Mouse (Mus musculus) limb, embryonic 12.5 days (tissue): ENCODE measurements around the gene Kif17. TPM values are rescaled to one million over a fixed set of nuclear protein-coding genes. Genes with fewer than 3 reads are reported as not detected.
A peak's percentile ranks its signal among the peaks of the same experiment; 100 is the strongest.
"Not testable (repeated sequence)": the region's sequence is repeated elsewhere in the genome, so short reads cannot be mapped to it uniquely, and the experiment has no call there.

Experiments
- ATAC-seq: fragments of 200-750 bp; cut with Nextera tagmentation; 2 replicates; pipeline ENCODE4 v1.8.0; 2017; ENCODE audit warnings: low read depth, moderate TSS enrichment; ENCODE audit not compliant: insufficient number of reproducible peaks, insufficient read depth, low FRiP score, low TSS enrichment
- H3K27ac ChIP-seq: fragments of 300-500 bp; sonication (generic); 2 replicates; pipeline ENCODE4 v1.5.1; 2016; ENCODE audit warnings: mild to moderate bottlenecking, moderate library complexity
- H3K27me3 ChIP-seq: fragments of 300-500 bp; sonication (generic); 2 replicates; pipeline ENCODE4 v1.6.1; 2016; ENCODE audit warnings: mild to moderate bottlenecking, moderate library complexity
- H3K36me3 ChIP-seq: fragments of 300-500 bp; sonication (generic); 2 replicates; pipeline ENCODE4 v1.6.1; 2016; ENCODE audit warnings: mild to moderate bottlenecking, moderate library complexity
- H3K4me1 ChIP-seq: fragments of 300-500 bp; sonication (generic); replicated peaks from 2 replicates; pipeline ENCODE4 v1.6.1; 2016
- H3K4me2 ChIP-seq: fragments of 300-500 bp; sonication (generic); 2 replicates; pipeline ENCODE4 v1.6.1; 2016; ENCODE audit warnings: mild to moderate bottlenecking, moderate library complexity
- H3K4me3 ChIP-seq: fragments of 300-500 bp; sonication (generic); replicated peaks from 2 replicates; pipeline ENCODE4 v1.5.1; 2016; ENCODE audit warnings: mild to moderate bottlenecking
- H3K9ac ChIP-seq: fragments of 300-500 bp; sonication (generic); replicated peaks from 2 replicates; pipeline ENCODE4 v1.6.1; 2016; ENCODE audit warnings: mild to moderate bottlenecking, moderate library complexity
- H3K9me3 ChIP-seq: fragments of 300-500 bp; sonication (generic); 2 replicates; pipeline ENCODE4 v1.6.1; 2016; ENCODE audit warnings: mild to moderate bottlenecking, moderate library complexity
- WGBS: fragments of 180-500 bp; shearing (Covaris S2); methylation state at CpG from one replicate; pipeline ENCODE4 v1.1.7; 2016; 5-methylcytosine and 5-hydroxymethylcytosine counted together
- polyA plus RNA-seq: library from polyadenylated mRNA; unstranded; fragments of >200 nt; fragmentation: Nextera tagmentation; extraction: Ambion mirVana; gene quantifications from 2 replicates; pipeline ENCODE4 v1.2.1, GENCODE M21; 2016

Gene Kif17
- polyA plus RNA-seq, 1 experiment from 2014 or later: 1.3 TPM

DNA sequence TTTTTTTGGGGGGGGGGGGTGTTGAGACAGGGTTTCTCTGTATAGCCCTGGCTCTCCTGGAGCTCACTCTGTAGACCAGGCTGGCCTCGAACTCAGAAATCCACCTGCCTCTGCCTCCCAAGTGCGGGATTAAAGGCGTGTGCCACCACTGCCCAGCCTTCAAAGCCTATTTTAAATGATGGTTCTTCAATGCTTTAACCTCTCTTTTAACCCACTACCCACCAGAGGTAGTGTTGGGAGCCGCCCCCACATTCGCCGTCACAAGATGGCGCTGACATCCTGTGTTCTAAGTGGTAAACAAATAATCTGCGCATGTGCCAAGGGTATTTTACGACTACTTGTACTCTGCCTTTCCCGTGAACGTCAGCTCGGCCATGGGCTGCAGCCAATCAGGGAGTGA lies 76.9 kb downstream of the Kif17 start:
- not testable (repeated sequence) for H3K27ac ChIP-seq, H3K4me1 ChIP-seq
- WGBS: 51% methylated on average over 9 of the region's 12 CpGs

DNA sequence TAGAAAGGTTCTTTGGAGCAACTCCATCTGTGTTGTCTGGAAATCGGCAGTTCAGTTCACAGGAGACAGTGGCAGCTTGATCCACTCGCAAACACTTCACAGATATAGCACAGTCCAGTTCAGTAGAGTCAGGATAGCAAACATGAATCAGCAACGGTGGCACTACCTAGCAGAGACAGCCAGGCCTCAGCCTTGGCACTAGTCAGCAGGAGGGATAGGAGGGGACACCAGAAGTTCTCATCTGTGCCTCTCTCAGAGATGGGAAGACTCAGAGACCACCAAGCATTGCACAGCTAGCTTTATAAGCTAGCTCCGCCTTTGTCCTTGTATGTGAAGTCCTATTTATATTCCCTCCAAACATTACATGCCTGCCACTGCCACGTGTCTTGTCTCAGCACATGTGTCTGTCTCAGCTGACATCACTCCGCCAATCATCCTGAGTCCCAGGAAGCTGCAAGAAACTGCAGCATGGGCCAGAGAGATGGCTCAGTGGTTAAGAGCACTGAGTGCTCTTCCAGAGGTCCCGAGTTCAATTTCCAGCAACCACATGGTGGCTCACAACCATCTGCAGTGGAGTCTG lies 77.7 kb downstream of the Kif17 start:
- no peaks in the 10 kb centered on the region for H3K36me3 ChIP-seq
- peak overlapping the region; percentile 66; the same call in 1 of the 2 replicates for H3K27ac ChIP-seq
- H3K4me2 ChIP-seq: peak overlapping the region; percentile 55
- 73% methylated on average over 7 of the region's 7 CpGs for WGBS
- no peak for ATAC-seq
- peaks cover 17% of the 10 kb centered on the region for H3K27me3 ChIP-seq
- H3K4me1 ChIP-seq: peaks cover 6% of the 10 kb centered on the region; the same call in 1 of the 2 replicates
- H3K9ac ChIP-seq: peak overlapping the region; percentile 37
- H3K9me3 ChIP-seq: no peaks in the 10 kb centered on the region
- peak overlapping the region; percentile 31 for H3K4me3 ChIP-seq

More for the DNA sequence above, 76.9 kb downstream of the Kif17 start:
- not testable (repeated sequence) for H3K36me3 ChIP-seq, H3K27me3 ChIP-seq, H3K4me2 ChIP-seq, H3K9me3 ChIP-seq, ATAC-seq, H3K9ac ChIP-seq, H3K4me3 ChIP-seq

DNA sequence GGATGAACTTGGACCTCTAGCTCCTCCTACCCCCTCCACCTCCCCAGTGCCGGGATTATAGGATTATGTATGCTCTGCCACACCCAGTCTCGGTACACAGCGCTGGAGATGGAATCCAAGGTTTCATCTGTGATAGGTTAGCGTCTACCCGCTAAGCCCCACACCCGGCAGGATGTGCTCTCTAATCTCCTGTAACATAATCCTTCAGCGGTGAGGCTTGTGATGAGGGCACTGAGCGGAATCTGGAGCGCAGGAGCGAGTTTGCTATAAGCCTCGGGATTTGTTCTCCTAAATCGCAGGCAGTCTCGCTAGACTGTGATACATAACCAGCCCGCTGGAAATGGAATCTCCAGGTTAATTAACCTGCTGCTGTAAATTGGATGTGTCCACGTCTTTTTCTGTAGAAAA lies 80.0 kb downstream of the Kif17 start:
- Histone ChIP-seq H3K9ac (no peak overlapping the region), H3K4me1 (peaks cover 6% of the 10 kb centered on the region; the same call in 1 of the 2 replicates), H3K27ac (no peak overlapping the region), H3K4me2 (no peak overlapping the region), H3K4me3 (no peak overlapping the region), H3K9me3 (no peaks in the 10 kb centered on the region), H3K27me3 (peaks cover 18% of the 10 kb centered on the region), H3K36me3 (no peaks in the 10 kb centered on the region)
- ATAC-seq: no peak
- 20% methylated on average over 15 of the region's 15 CpGs for WGBS

DNA sequence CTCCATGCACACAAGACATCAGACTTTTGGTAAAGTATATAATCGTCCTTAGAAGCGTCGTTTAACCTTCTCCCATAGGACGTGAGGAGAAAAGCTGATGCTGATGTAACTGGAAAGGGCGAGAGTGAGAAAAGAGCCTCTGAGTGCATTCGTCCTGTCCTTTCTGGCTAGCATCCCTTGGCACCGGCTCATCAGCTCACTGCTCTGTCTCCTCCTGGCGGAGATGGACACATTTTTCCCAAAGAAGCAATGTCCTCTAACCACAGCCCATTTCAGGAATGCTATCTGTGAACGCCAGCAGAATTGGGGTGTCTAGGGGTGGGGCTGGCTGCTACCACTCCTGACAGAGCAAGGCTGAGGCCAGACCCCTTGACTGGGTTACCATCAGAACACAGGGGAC lies 81.4 kb downstream of the Kif17 start:
- Histone ChIP-seq H3K27ac (no peak overlapping the region), H3K36me3 (no peaks in the 10 kb centered on the region), H3K4me1 (0 out of 2 replicates have a peak, but pooled peaks cover under 1% of the 10 kb centered on the region), H3K9me3 (no peaks in the 10 kb centered on the region), H3K27me3 (peaks cover 18% of the 10 kb centered on the region), H3K4me3 (no peak overlapping the region), H3K9ac (no peak overlapping the region), H3K4me2 (no peak overlapping the region)
- no peak for ATAC-seq
- WGBS: 85% methylated on average over 9 of the region's 9 CpGs

DNA sequence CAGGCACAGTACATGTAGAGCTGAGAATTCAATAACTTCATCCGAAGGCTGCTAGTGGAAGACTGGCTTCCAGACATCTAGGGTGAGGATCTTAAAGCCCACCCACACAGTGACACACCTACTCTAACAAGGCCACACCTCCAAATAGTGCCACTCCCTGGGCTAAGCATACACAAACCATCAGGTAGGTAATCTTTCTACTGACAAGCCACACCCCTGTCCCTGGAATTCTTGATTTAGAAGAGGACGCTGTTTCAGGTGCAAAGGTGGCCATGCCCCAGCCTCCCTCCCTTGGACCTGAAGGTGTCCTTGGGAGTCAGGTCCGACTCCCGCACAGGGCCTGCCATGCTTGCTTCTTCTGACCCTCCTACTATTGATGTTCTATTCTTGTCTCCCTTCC lies 82.9 kb downstream of the Kif17 start:
- Histone ChIP-seq H3K36me3 (no peaks in the 10 kb centered on the region), H3K9me3 (no peaks in the 10 kb centered on the region), H3K27me3 (peaks cover 18% of the 10 kb centered on the region), H3K27ac (no peak overlapping the region), H3K4me3 (no peak overlapping the region), H3K4me2 (no peak overlapping the region), H3K4me1 (no peaks in the 10 kb centered on the region), H3K9ac (no peak overlapping the region)
- ATAC-seq: no peak
- 81% methylated on average over 4 of the region's 4 CpGs for WGBS

DNA sequence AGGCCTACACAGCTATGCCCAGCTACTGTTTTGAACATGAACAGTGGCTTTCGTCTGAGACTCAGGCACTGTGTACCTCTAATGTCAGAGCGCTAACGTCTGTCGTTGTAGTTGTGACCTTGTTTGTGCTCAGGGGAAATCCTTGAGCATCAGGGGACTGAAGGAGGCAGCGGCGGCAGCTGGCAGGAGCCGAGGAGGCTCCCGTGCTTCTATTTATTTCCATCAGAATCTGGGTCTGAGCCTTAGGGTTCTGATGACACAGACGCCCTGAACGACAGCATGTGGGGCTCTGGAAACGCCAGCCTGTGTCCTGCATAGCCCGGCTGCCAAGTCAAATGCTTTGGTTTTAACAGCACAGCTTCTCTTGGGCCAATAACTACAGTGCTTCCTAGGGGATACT lies 84.8 kb downstream of the Kif17 start:
- no peaks in the 10 kb centered on the region for H3K36me3 ChIP-seq
- WGBS: 86% methylated on average over 12 of the region's 12 CpGs
- ATAC-seq: no peak
- H3K27me3 ChIP-seq: peaks cover 17% of the 10 kb centered on the region
- H3K27ac ChIP-seq: no peak overlapping the region
- H3K4me1 ChIP-seq: no peaks in the 10 kb centered on the region
- H3K9ac ChIP-seq: no peak overlapping the region
- H3K9me3 ChIP-seq: no peaks in the 10 kb centered on the region
- H3K4me2 ChIP-seq: no peak overlapping the region
- no peak overlapping the region for H3K4me3 ChIP-seq

DNA sequence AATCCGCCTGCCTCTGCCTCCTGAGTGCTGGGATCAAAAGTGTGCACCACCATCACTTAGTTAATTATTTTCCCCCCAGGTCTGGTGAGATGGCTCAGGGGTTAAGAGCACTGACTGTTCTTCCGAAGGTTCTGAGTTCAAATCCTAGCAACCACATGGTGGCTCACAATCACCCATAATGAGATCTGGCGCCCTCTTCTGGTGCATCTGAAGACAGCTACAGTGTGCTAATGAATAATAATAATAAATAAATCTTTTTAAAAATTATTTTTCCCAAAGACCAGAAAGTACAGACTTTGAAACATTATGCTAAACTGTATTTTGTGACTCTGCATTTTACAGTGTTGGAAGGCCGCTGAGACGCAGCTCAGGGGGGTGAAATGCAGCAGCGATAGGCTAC lies 85.4 kb downstream of the Kif17 start:
- Histone ChIP-seq H3K36me3 (no peaks in the 10 kb centered on the region), H3K27me3 (peaks cover 11% of the 10 kb centered on the region), H3K4me2 (no peak overlapping the region), H3K9me3 (no peaks in the 10 kb centered on the region), H3K9ac (no peak overlapping the region), H3K27ac (no peak overlapping the region), H3K4me1 (no peaks in the 10 kb centered on the region), H3K4me3 (no peak overlapping the region)
- no peak for ATAC-seq
- WGBS: 88% methylated on average over 6 of the region's 6 CpGs

DNA sequence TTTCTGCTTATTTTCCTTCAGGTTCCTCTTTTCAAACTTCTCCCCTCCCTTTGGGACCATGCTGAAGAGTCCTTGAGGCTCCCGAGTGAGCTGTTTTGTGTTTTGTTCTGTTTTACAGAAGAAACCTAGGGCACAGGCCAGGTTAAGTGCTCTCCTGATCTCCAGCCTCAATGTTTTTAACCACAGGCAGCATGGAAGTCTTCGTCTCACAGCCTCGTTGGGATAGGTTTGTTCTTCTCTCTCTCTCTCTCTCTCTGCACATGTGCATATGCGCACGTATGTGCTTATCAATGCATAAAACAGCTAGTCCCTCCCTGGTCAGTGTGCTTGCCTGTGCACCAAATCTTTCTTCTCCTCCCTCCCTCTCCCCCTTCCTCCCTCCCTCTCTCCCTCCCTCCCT lies 86.6 kb downstream of the Kif17 start:
- Histone ChIP-seq H3K4me1 (no peaks in the 10 kb centered on the region), H3K4me3 (no peak overlapping the region), H3K9ac (no peak overlapping the region), H3K36me3 (no peaks in the 10 kb centered on the region), H3K27me3 (peaks cover 10% of the 10 kb centered on the region), H3K9me3 (no peaks in the 10 kb centered on the region), H3K4me2 (no peak overlapping the region), H3K27ac (no peak overlapping the region)
- 78% methylated on average over 5 of the region's 5 CpGs for WGBS
- ATAC-seq: no peak

DNA sequence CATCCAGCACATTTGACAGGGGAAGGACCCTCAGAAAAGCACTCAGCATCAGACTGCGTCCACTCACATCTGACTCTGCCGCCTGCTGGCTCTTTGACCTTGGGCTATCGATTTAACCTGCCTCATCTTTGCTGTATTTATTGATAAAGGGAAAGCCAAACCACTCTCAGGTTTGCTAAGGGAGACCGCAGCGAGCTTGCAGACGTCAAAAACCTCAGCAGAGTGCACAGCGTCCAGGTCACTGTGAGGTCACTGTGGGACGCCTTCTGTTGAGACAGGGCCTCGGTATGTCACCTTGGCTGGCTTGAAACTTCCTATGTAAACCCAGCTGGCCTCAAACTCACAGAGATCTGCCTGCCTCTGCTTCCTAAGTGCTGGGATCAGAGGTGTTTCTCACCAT lies 87.1 kb downstream of the Kif17 start:
- Histone ChIP-seq H3K9ac (no peak overlapping the region), H3K27me3 (peaks cover 7% of the 10 kb centered on the region), H3K9me3 (no peaks in the 10 kb centered on the region), H3K4me1 (no peaks in the 10 kb centered on the region), H3K36me3 (no peaks in the 10 kb centered on the region), H3K4me3 (no peak overlapping the region), H3K4me2 (no peak overlapping the region), H3K27ac (no peak overlapping the region)
- WGBS: 79% methylated on average over 9 of the region's 9 CpGs
- ATAC-seq: no peak

DNA sequence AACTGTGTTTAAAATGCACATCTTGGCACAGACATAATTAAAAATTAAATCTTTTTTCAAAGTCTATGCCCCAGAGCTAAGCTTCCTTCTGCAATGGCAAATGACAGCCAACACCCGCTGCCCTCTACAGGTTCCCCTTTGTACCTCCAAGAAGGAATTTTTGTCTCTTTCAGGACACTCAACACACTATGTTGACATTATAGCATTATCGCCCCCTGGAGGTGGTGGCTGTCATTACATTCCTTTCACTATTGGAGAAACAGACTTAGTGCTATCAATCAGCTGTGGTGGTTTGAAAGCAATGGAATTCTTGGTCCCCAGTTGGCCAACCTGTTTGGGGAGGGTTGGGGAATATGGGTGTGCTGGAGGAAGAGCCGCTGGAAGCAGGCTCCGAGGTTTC lies 89.7 kb downstream of the Kif17 start:
- no peak for ATAC-seq

DNA sequence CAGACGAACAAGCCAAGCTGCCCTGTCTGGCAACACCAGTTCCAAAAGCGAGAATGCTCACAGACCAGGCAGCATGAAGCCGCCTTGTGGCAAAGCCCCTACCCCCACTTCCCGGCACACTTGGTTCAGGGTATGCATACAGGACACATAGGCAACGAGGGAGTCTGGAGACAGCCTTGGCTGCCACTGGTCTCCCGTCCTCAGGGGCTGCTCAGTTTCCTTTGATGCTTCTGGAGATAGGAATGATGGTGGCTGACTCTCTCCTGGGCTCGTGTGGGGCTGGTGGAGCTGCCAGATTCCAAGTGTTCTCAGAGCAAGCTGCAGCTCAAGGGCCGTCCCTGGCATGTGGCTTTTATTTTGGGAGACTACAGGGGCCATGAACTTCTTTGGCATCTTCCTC lies 91.2 kb downstream of the Kif17 start:
- Histone ChIP-seq H3K4me3 (no peak overlapping the region), H3K4me2 (no peak overlapping the region), H3K27ac (no peak overlapping the region), H3K36me3 (no peaks in the 10 kb centered on the region), H3K27me3 (no peaks in the 10 kb centered on the region; the same call in 1 of the 2 replicates), H3K9ac (no peak overlapping the region), H3K9me3 (no peaks in the 10 kb centered on the region), H3K4me1 (0 out of 2 replicates have a peak, but pooled peaks cover 3% of the 10 kb centered on the region)
- ATAC-seq: no peak
- 56% methylated on average over 8 of the region's 8 CpGs for WGBS

More for the DNA sequence above, 89.7 kb downstream of the Kif17 start:
- no peak overlapping the region for H3K9ac ChIP-seq
- H3K27me3 ChIP-seq: no peaks in the 10 kb centered on the region; the same call in 1 of the 2 replicates
- H3K36me3 ChIP-seq: no peaks in the 10 kb centered on the region
- no peak overlapping the region for H3K27ac ChIP-seq
- WGBS: 26% methylated on average over 4 of the region's 4 CpGs
- H3K9me3 ChIP-seq: no peaks in the 10 kb centered on the region
- H3K4me3 ChIP-seq: no peak overlapping the region
- 0 out of 2 replicates have a peak, but pooled peaks cover 3% of the 10 kb centered on the region for H3K4me1 ChIP-seq
- H3K4me2 ChIP-seq: no peak overlapping the region

DNA sequence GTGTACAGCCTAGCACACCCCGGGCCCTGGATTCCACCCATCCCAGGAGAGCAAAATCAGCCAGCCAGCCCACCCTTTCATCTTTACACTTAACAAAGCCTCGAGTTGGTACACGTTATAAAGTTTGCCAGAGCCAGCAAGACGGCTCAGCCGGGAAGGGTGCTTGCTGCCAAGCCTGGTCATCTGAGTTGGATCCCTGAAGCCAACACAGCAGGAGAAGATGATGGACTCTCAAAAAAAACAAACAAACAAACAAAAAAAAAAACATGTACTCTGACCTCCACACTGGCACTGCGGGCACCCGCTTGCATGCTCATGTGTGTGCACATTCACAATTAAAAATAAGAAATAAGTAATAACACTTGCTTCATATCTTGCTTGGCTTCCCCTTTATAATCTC lies 91.8 kb downstream of the Kif17 start:
- Histone ChIP-seq H3K27me3 (no peaks in the 10 kb centered on the region; the same call in 1 of the 2 replicates), H3K9ac (no peak overlapping the region), H3K9me3 (no peaks in the 10 kb centered on the region), H3K4me3 (no peak overlapping the region), H3K27ac (no peak overlapping the region), H3K4me1 (0 out of 2 replicates have a peak, but pooled peaks cover 3% of the 10 kb centered on the region), H3K4me2 (no peak overlapping the region), H3K36me3 (no peaks in the 10 kb centered on the region)
- ATAC-seq: no peak
- WGBS: 70% methylated on average over 7 of the region's 7 CpGs
